Mouse (Mus musculus) liver, postnatal 0 days (tissue): Measurements from ENCODE around the gene Entpd5. TPM values are rescaled to one million over a fixed set of nuclear protein-coding genes. Genes with fewer than 3 reads are reported as not detected.

Experiments
- ATAC-seq: fragments of 200-750 bp; cut with Nextera tagmentation; 2 replicates; pipeline ENCODE4 v1.8.0; 2017; ENCODE audit warnings: mild to moderate bottlenecking, moderate library complexity
- DNase-seq: peaks from one replicate; pipeline ENCODE4 v3.0.0-alpha.2; 2016
- H3K27ac ChIP-seq: fragments of 300-500 bp; sonication (generic); 2 replicates; pipeline ENCODE4 v1.5.1; 2014; ENCODE audit warnings: antibody characterized with exemption, moderate library complexity, mild to moderate bottlenecking, low read depth
- H3K27me3 ChIP-seq: fragments of 300-500 bp; sonication (generic); 2 replicates; pipeline ENCODE4 v1.6.1; 2014; ENCODE audit warnings: low read length, control low read depth, mixed read lengths; ENCODE audit not compliant: insufficient read depth
- H3K36me3 ChIP-seq: fragments of 300-500 bp; sonication (generic); replicated peaks from 2 replicates; pipeline ENCODE4 v1.6.1; 2014; ENCODE audit warnings: mild to moderate bottlenecking, control low read depth, low read length, moderate library complexity, mixed read lengths; ENCODE audit not compliant: insufficient read depth
- H3K4me1 ChIP-seq: fragments of 300-500 bp; sonication (generic); 2 replicates; pipeline ENCODE4 v1.6.1; 2014; ENCODE audit warnings: antibody characterized with exemption, mild to moderate bottlenecking, control low read depth; ENCODE audit not compliant: insufficient read depth
- H3K4me2 ChIP-seq: fragments of 300-500 bp; sonication (generic); 2 replicates; pipeline ENCODE4 v1.6.1; 2014; ENCODE audit warnings: low read depth, mild to moderate bottlenecking, low read length, moderate library complexity, mixed read lengths
- H3K4me3 ChIP-seq: fragments of 300-500 bp; sonication (generic); 2 replicates; pipeline ENCODE4 v1.5.1; 2014; ENCODE audit warnings: low read depth, low read length
- H3K9ac ChIP-seq: fragments of 300-500 bp; sonication (generic); replicated peaks from 2 replicates; pipeline ENCODE4 v1.6.1; 2014; ENCODE audit warnings: mild to moderate bottlenecking, moderate library complexity
- H3K9me3 ChIP-seq: fragments of 300-500 bp; sonication (generic); 2 replicates; pipeline ENCODE4 v1.6.1; 2016; ENCODE audit warnings: mild to moderate bottlenecking, control low read depth, low read length, mixed read lengths
- CTCF ChIP-seq: sonication (generic); IDR thresholded peaks from 2 replicates; pipeline ENCODE4 v1.5.1; 2016; ENCODE audit warnings: antibody characterized with exemption, low read depth
- EP300 ChIP-seq: IDR thresholded peaks from 2 replicates; pipeline ENCODE4 v1.6.1; 2016; ENCODE audit warnings: antibody characterized with exemption, low read depth, mild to moderate bottlenecking
- WGBS: fragments of 180-500 bp; shearing (Covaris S2); extraction: QIAGEN DNeasy Blood & Tissue Kit; methylation state at CpG from one replicate; pipeline ENCODE4 v1.1.7; 2014; ENCODE audit not compliant: insufficient replicate concordance; 5-methylcytosine and 5-hydroxymethylcytosine counted together
- polyA plus RNA-seq: library from polyadenylated mRNA; unstranded; fragments of >200 nt; fragmentation: Nextera tagmentation; extraction: Ambion mirVana; gene quantifications from 2 replicates; pipeline ENCODE4 v1.2.1, GENCODE M21; 2015

Gene Entpd5
- polyA plus RNA-seq, 1 experiment from 2014 or later = 24.8 TPM

- no peak overlapping the region for H3K27ac ChIP-seq
These were observed 71.7 kb downstream of the Entpd5 start for GRCm38 (mm10) chr12:84336963-84337625.

GRCm38 (mm10) chr12:84327111-84327512 is 81.7 kb downstream of the Entpd5 start:
- H3K36me3 ChIP-seq = peaks cover 67% of the 10 kb centered on the region
- peak; percentile 43 for ATAC-seq
- no peaks in the 10 kb centered on the region for H3K9me3 ChIP-seq

More at GRCm38 (mm10) chr12:84336963-84337625, 71.7 kb downstream of the Entpd5 start:
- H3K27me3 ChIP-seq = no peaks in the 10 kb centered on the region
- DNase-seq (no peak), ATAC-seq (no peak)
- H3K4me3 ChIP-seq = no peak overlapping the region
- no peak overlapping the region for H3K4me2 ChIP-seq
- no peaks in the 10 kb centered on the region for H3K9me3 ChIP-seq
- 52% methylated on average over 11 of the region's 11 CpGs for WGBS
- H3K4me1 ChIP-seq = no peaks in the 10 kb centered on the region
- TF ChIP-seq CTCF = no peak
- no peak for TF ChIP-seq EP300
- peaks cover 71% of the 10 kb centered on the region for H3K36me3 ChIP-seq
- H3K9ac ChIP-seq = no peak overlapping the region

More at GRCm38 (mm10) chr12:84327111-84327512, 81.7 kb downstream of the Entpd5 start:
- Histone ChIP-seq H3K4me1 (no peaks in the 10 kb centered on the region), H3K9ac (no peak overlapping the region), H3K4me2 (no peak overlapping the region), H3K27ac (no peak overlapping the region; the same call in 1 of the 2 replicates), H3K4me3 (no peak overlapping the region), H3K27me3 (no peaks in the 10 kb centered on the region)
- WGBS = 71% methylated on average over 4 of the region's 4 CpGs
- TF ChIP-seq CTCF (no peak), EP300 (no peak)
- DNase-seq = no peak

Other genes starting within 250 kb of the Entpd5 start
- gene Elmsan1, start 190.1 kb downstream of the Entpd5 start, polyA plus RNA-seq = 2.6 and 2.8 TPM in 2 replicates
- gene Ptgr2, start 123.8 kb downstream of the Entpd5 start, polyA plus RNA-seq = 28.0 and 30.2 TPM in 2 replicates
- 19.0 and 22.7 TPM in 2 replicates for gene Zfp410, start 92.2 kb downstream of the Entpd5 start, polyA plus RNA-seq
- 17.6 and 18.7 TPM in 2 replicates for gene Coq6, start 47.4 kb downstream of the Entpd5 start, polyA plus RNA-seq
- gene Fam161b, start 47.2 kb downstream of the Entpd5 start, polyA plus RNA-seq = 0.15 and 0.31 TPM in 2 replicates
- gene Bbof1, start within 50 bp of the Entpd5 start, polyA plus RNA-seq = 0.34 and 0.51 TPM in 2 replicates
- gene Rnf113a2, start 8.2 kb upstream of the Entpd5 start, polyA plus RNA-seq = 13.3 and 13.9 TPM in 2 replicates
- gene Aldh6a1, start 42.0 kb upstream of the Entpd5 start, polyA plus RNA-seq = 98.3 and 99.4 TPM in 2 replicates
- 7.8 and 8.1 TPM in 2 replicates for gene Lin52, start 42.4 kb upstream of the Entpd5 start, polyA plus RNA-seq
- not detected in 2 replicates for gene Vsx2, start 160.7 kb upstream of the Entpd5 start, polyA plus RNA-seq
- 2.1 and 2.7 TPM in 2 replicates for gene Abcd4, start 208.4 kb upstream of the Entpd5 start, polyA plus RNA-seq
- gene Vrtn, start 232.0 kb upstream of the Entpd5 start, polyA plus RNA-seq = not detected in 2 replicates